Mouse (Mus musculus) kidney, postnatal 0 days (tissue): ENCODE measurements around the gene 1700011L22Rik. TPM values are rescaled to one million over a fixed set of nuclear protein-coding genes. Genes with fewer than 3 reads are reported as not detected.

Experiments
- ATAC-seq: fragments of 200-750 bp; cut with Nextera tagmentation; replicated peaks from 2 replicates; pipeline ENCODE4 v1.8.0; 2017; ENCODE audit warnings: low read depth, moderate number of reproducible peaks, moderate TSS enrichment, moderate library complexity; ENCODE audit not compliant: low FRiP score
- DNase-seq: peaks from one replicate; pipeline ENCODE4 v3.0.0-alpha.2; 2016; ENCODE audit warnings: low spot score
- H3K27ac ChIP-seq: fragments of 300-500 bp; sonication (generic); 2 replicates; pipeline ENCODE4 v1.5.1; 2014; ENCODE audit warnings: mild to moderate bottlenecking
- H3K27me3 ChIP-seq: fragments of 300-500 bp; sonication (generic); 2 replicates; pipeline ENCODE4 v1.6.1; 2014; ENCODE audit warnings: low read length, mixed read lengths; ENCODE audit not compliant: insufficient read depth
- H3K36me3 ChIP-seq: fragments of 300-500 bp; sonication (generic); 2 replicates; pipeline ENCODE4 v1.6.1; 2014; ENCODE audit warnings: low read length, mixed read lengths; ENCODE audit not compliant: insufficient read depth
- H3K4me1 ChIP-seq: fragments of 300-500 bp; sonication (generic); replicated peaks from 2 replicates; pipeline ENCODE4 v1.6.1; 2014; ENCODE audit warnings: antibody characterized with exemption, low read length, mixed read lengths; ENCODE audit not compliant: insufficient read depth
- H3K4me2 ChIP-seq: fragments of 300-500 bp; sonication (generic); 2 replicates; pipeline ENCODE4 v1.6.1; 2014; ENCODE audit warnings: mild to moderate bottlenecking, low read length, moderate library complexity, mixed read lengths
- H3K4me3 ChIP-seq: fragments of 300-500 bp; sonication (generic); replicated peaks from 2 replicates; pipeline ENCODE4 v1.5.1; 2014; ENCODE audit warnings: low read depth, low read length
- H3K9ac ChIP-seq: fragments of 300-500 bp; sonication (generic); 2 replicates; pipeline ENCODE4 v1.6.1; 2014; ENCODE audit warnings: low read depth, low read length
- H3K9me3 ChIP-seq: fragments of 300-500 bp; sonication (generic); replicated peaks from 2 replicates; pipeline ENCODE4 v1.6.1; 2016; ENCODE audit warnings: low read length, inconsistent platforms, mixed read lengths
- CTCF ChIP-seq: IDR thresholded peaks from 2 replicates; pipeline ENCODE4 v1.5.1; 2016; ENCODE audit warnings: antibody characterized with exemption, low read depth, mild to moderate bottlenecking, moderate library complexity
- WGBS: fragments of 180-500 bp; shearing (Covaris S2); extraction: QIAGEN DNeasy Blood & Tissue Kit; methylation state at CpG from one replicate; pipeline ENCODE4 v1.1.7; 2014; 5-methylcytosine and 5-hydroxymethylcytosine counted together
- polyA plus RNA-seq: library from polyadenylated mRNA; unstranded; fragments of >200 nt; fragmentation: Nextera tagmentation; extraction: Ambion mirVana; gene quantifications from 2 replicates; pipeline ENCODE4 v1.2.1, GENCODE M21; 2015

The 1700011L22Rik gene
- polyA plus RNA-seq, 1 experiment from 2014 or later = not detected

GRCm38 (mm10) chr8:79165276-79165675, 83.1 kb downstream of the 1700011L22Rik start:
- Histone ChIP-seq H3K9me3 (no peaks in the 10 kb centered on the region), H3K4me1 (peaks cover 6% of the 10 kb centered on the region), H3K36me3 (no peaks in the 10 kb centered on the region), H3K9ac (no peak overlapping the region), H3K27ac (no peak overlapping the region), H3K27me3 (no peaks in the 10 kb centered on the region), H3K4me3 (no peak overlapping the region), H3K4me2 (no peak overlapping the region)
- TF ChIP-seq CTCF = no peak
- ATAC-seq (no peak), DNase-seq (no peak)
- 82% methylated on average over 3 of the region's 3 CpGs for WGBS

- no peak overlapping the region for H3K4me2 ChIP-seq
- no peak for ATAC-seq
- 42% methylated on average over 1 of the region's 1 CpGs for WGBS
Measured at GRCm38 (mm10) chr8:79164336-79164735, 84.0 kb downstream of the 1700011L22Rik start.

GRCm38 (mm10) chr8:79162533-79163308, 85.6 kb downstream of the 1700011L22Rik start:
- Histone ChIP-seq H3K27ac (peak overlapping the region; percentile 73), H3K4me2 (no peak overlapping the region), H3K9me3 (no peaks in the 10 kb centered on the region), H3K36me3 (no peaks in the 10 kb centered on the region), H3K9ac (no peak overlapping the region), H3K27me3 (no peaks in the 10 kb centered on the region), H3K4me1 (peaks cover 16% of the 10 kb centered on the region), H3K4me3 (no peak overlapping the region)
- DNase-seq = peak; percentile 71
- TF ChIP-seq CTCF = no peak
- WGBS = 28% methylated on average over 10 of the region's 10 CpGs
- peak; percentile 89 for ATAC-seq

More at GRCm38 (mm10) chr8:79164336-79164735, 84.0 kb downstream of the 1700011L22Rik start:
- no peak overlapping the region for H3K27ac ChIP-seq
- H3K9ac ChIP-seq = no peak overlapping the region
- TF ChIP-seq CTCF = no peak
- DNase-seq = no peak
- H3K36me3 ChIP-seq = no peaks in the 10 kb centered on the region
- H3K4me1 ChIP-seq = peaks cover 15% of the 10 kb centered on the region
- no peak overlapping the region for H3K4me3 ChIP-seq
- H3K9me3 ChIP-seq = no peaks in the 10 kb centered on the region
- H3K27me3 ChIP-seq = no peaks in the 10 kb centered on the region

GRCm38 (mm10) chr8:79161172-79161778, 87.1 kb downstream of the 1700011L22Rik start:
- DNase-seq = no peak
- no peaks in the 10 kb centered on the region for H3K27me3 ChIP-seq
- peaks cover 16% of the 10 kb centered on the region for H3K4me1 ChIP-seq
- H3K4me2 ChIP-seq = no peak overlapping the region
- ATAC-seq = no peak
- H3K9me3 ChIP-seq = no peaks in the 10 kb centered on the region
- no peak overlapping the region for H3K4me3 ChIP-seq
- no peak overlapping the region for H3K27ac ChIP-seq
- TF ChIP-seq CTCF = no peak
- H3K9ac ChIP-seq = no peak overlapping the region
- WGBS = 92% methylated on average over 4 of the region's 4 CpGs
- H3K36me3 ChIP-seq = no peaks in the 10 kb centered on the region

Other genes starting within 250 kb of the 1700011L22Rik start
- gene Zfp827, start 220.1 kb downstream of the 1700011L22Rik start, polyA plus RNA-seq = 4.5 and 5.5 TPM in 2 replicates
- gene Mmaa, start 46.4 kb upstream of the 1700011L22Rik start, polyA plus RNA-seq = 14.8 and 15.0 TPM in 2 replicates
- 34.3 and 36.6 TPM in 2 replicates for gene Smad1, start 150.9 kb upstream of the 1700011L22Rik start, polyA plus RNA-seq